Mouse (Mus musculus) liver, embryonic 14.5 days (tissue): ENCODE measurements around the gene Gpr75. TPM values are rescaled to one million over a fixed set of nuclear protein-coding genes. Genes with fewer than 3 reads are reported as not detected.

Experiments used
- ATAC-seq: fragments of 200-750 bp; cut with Nextera tagmentation; 2 replicates; pipeline ENCODE4 v1.8.0; 2017; ENCODE audit warnings: moderate number of reproducible peaks, mild to moderate bottlenecking, moderate library complexity; ENCODE audit not compliant: insufficient read depth
- DNase-seq, 3 experiments: peaks; one replicate each; pipeline ENCODE4 v3.0.0-alpha.2; 2012 to 2013; ENCODE audit warnings: low read depth in 3 of 3, low spot score in 3 of 3
- H3K27ac ChIP-seq: fragments of 300-500 bp; sonication (generic); 2 replicates; pipeline ENCODE4 v1.5.1; 2014; ENCODE audit warnings: moderate library complexity, mild to moderate bottlenecking, control low read depth, inconsistent platforms
- H3K27me3 ChIP-seq: fragments of 300-500 bp; sonication (generic); 2 replicates; pipeline ENCODE4 v1.6.1; 2014; ENCODE audit warnings: mild to moderate bottlenecking, low read length, moderate library complexity; ENCODE audit not compliant: control insufficient read depth, insufficient read depth
- H3K36me3 ChIP-seq: fragments of 300-500 bp; sonication (generic); replicated peaks from 2 replicates; pipeline ENCODE4 v1.6.1; 2014; ENCODE audit warnings: low read depth; ENCODE audit not compliant: control insufficient read depth, insufficient read depth
- H3K4me1 ChIP-seq, 2 experiments: fragments of 200-500 bp in 1 of 2; fragments of 300-500 bp in 1 of 2; sonication (generic) in 1 of 2; replicated peaks; 2 replicates each; pipeline ENCODE4 v1.6.1; 2012 to 2014; ENCODE audit warnings: antibody characterized with exemption in 1 of 2, inconsistent platforms in 1 of 2, low read length in 1 of 2; ENCODE audit not compliant: control insufficient read depth in 2 of 2, insufficient read depth in 2 of 2
- H3K4me2 ChIP-seq: fragments of 300-500 bp; sonication (generic); 2 replicates; pipeline ENCODE4 v1.6.1; 2014; ENCODE audit warnings: low read depth, mild to moderate bottlenecking, control low read depth, moderate library complexity
- H3K4me3 ChIP-seq, 2 experiments: fragments of 200-500 bp in 1 of 2; fragments of 300-500 bp in 1 of 2; sonication (generic) in 1 of 2; 2 replicates each; pipeline ENCODE4 v1.5.1; 2012 to 2014; ENCODE audit warnings: low read depth in 2 of 2, low read length in 2 of 2, mild to moderate bottlenecking in 2 of 2, control low read depth in 1 of 2, inconsistent platforms in 1 of 2, moderate library complexity in 1 of 2; ENCODE audit not compliant: insufficient read depth in 1 of 2
- H3K9ac ChIP-seq: fragments of 300-500 bp; sonication (generic); replicated peaks from 2 replicates; pipeline ENCODE4 v1.6.1; 2014; ENCODE audit warnings: mild to moderate bottlenecking, control low read depth, moderate library complexity
- H3K9me3 ChIP-seq: fragments of 300-500 bp; sonication (generic); 2 replicates; pipeline ENCODE4 v1.6.1; 2016; ENCODE audit warnings: low read length, mixed read lengths; ENCODE audit not compliant: control insufficient read depth
- CTCF ChIP-seq: IDR thresholded peaks from 2 replicates; pipeline ENCODE4 v1.5.1; 2016; ENCODE audit warnings: antibody characterized with exemption, low read depth, control low read depth
- EP300 ChIP-seq: IDR thresholded peaks from 2 replicates; pipeline ENCODE4 v1.6.1; 2016; ENCODE audit warnings: antibody characterized with exemption, low read depth
- WGBS: fragments of 180-500 bp; shearing (Covaris S2); extraction: QIAGEN DNeasy Blood & Tissue Kit; methylation state at CpG from one replicate; pipeline ENCODE4 v1.1.7; 2014; ENCODE audit not compliant: insufficient replicate concordance; 5-methylcytosine and 5-hydroxymethylcytosine counted together
- polyA plus RNA-seq, 2 experiments: library from polyadenylated mRNA; depleted of rRNA in 1 of 2; stranded (reverse) in 1 of 2; unstranded in 1 of 2; fragments of >200 nt; fragmentation: Nextera tagmentation in 1 of 2; extraction: Ambion mirVana in 1 of 2; gene quantifications; 2 replicates each; pipeline versions ENCODE4 v1.2.1 to v1.2.3; 2012 to 2014

The Gpr75 gene
- 0.02 and 0.03 TPM in 2 replicates for polyA plus RNA-seq (2012; rRNA removed)
- polyA plus RNA-seq (2014; fragmentation: Nextera tagmentation; extraction: Ambion mirVana) = not detected in 2 replicates

DNA sequence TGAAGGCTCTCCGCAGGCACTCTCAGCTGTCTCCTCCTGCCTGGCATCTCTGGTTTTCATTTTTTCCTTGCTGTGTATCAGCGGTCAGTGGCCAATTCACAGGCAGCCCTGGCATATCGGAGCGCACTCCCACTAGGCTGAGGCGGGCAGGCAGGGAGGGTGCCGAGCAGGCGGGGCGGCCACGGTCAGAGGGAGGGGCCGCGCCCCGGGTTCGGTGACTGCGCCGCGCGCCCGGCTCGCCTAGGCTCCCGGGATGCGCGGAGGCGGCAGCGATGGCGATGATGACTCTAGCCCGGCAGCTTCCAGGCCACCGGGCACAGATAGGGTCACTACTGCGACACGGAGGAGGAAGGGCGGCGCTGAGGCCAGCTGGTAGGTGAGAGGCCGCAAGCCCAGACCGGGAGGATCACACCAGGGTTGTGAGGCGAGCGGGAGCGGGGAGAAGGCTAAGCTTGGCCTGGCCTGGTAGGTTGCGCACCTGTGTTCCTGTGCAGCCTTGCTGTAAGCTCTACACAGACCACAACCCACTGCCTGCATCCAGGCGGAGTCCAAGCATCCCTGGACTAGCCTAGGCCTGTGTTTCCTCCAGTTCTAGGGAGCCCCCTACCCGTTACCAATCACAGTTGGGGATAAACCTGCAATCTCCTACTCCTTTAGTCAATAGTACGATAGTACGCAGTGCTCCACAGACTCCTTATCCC is at the start of gene Gpr75, which contains the start of gene Asb3:
Gene Gpr75 (plus strand): TSS at position 188 of the 701 bp plus-strand sequence.
Gene Asb3 (plus strand): TSS at position 246 of the 701 bp plus-strand sequence.
- 7% methylated on average over 40 of the region's 41 CpGs for WGBS
- no peak within 1 kb of the TSS for H3K9ac ChIP-seq
- H3K36me3 ChIP-seq = no peaks in the 10 kb centered on the region
- TF ChIP-seq CTCF = no peak
- TF ChIP-seq EP300 = no peak
- no peaks in the 10 kb centered on the region for H3K9me3 ChIP-seq
- H3K4me3 ChIP-seq = peak within 1 kb of the TSS; percentile 22 to 27; a peak in 1 of 4 replicates
- ATAC-seq (peak; percentile 62), DNase-seq (no peak)
- H3K4me2 ChIP-seq = peak within 1 kb of the TSS; percentile 49
- 0 out of 4 replicates have a peak, but pooled peaks cover 0 to 1% of the 10 kb centered on the region in 2 experiments for H3K4me1 ChIP-seq
- H3K27me3 ChIP-seq = peaks cover 7% of the 10 kb centered on the region; the same call in 1 of the 2 replicates
- no peak within 1 kb of the TSS for H3K27ac ChIP-seq

GRCm38 (mm10) chr11:30838793-30839192 is 46.4 kb upstream of the Gpr75 start:
- no peak overlapping the region for H3K27ac ChIP-seq
- no peaks in the 10 kb centered on the region for H3K9me3 ChIP-seq
- DNase-seq = no peak
- ATAC-seq = no peak
- no peaks in the 10 kb centered on the region for H3K4me1 ChIP-seq
- H3K4me3 ChIP-seq = no peak overlapping the region
- no peaks in the 10 kb centered on the region for H3K27me3 ChIP-seq
- 53% methylated on average over 2 of the region's 2 CpGs for WGBS
- TF ChIP-seq CTCF (no peak), EP300 (no peak)
- H3K4me2 ChIP-seq = no peak overlapping the region
- peaks cover 9% of the 10 kb centered on the region; the same call in 1 of the 2 replicates for H3K36me3 ChIP-seq
- no peak overlapping the region for H3K9ac ChIP-seq

DNA sequence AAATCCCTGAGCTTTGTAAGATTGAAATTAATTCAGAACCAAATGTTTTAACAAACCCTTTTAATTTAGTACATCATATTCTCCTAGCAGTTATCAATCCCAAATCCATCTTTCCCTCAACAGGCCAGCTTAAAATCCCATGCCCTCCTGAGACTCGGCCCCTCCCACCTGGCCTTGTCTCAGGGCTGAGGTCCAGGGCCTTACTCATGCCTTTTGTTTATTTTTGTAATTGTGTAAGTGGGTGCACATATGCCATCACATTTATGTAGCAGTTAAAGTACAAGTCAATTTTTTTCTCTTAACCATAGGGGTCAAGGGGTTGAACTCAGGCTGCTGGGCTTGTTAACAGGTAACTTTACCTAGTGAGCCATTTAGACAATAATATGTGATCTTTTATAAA is 40.8 kb upstream of the Gpr75 start:
- H3K27ac ChIP-seq = no peak overlapping the region
- no peak for DNase-seq
- no peak overlapping the region for H3K9ac ChIP-seq
- no peaks in the 10 kb centered on the region for H3K4me1 ChIP-seq
- WGBS = 83% methylated on average over 1 of the region's 1 CpGs
- H3K9me3 ChIP-seq = no peaks in the 10 kb centered on the region
- no peak overlapping the region for H3K4me2 ChIP-seq
- no peak overlapping the region for H3K4me3 ChIP-seq
- no peak for TF ChIP-seq EP300
- ATAC-seq = no peak
- peaks cover 16% of the 10 kb centered on the region for H3K36me3 ChIP-seq
- no peaks in the 10 kb centered on the region for H3K27me3 ChIP-seq

- H3K4me2 ChIP-seq = no peak overlapping the region
- no peaks in the 10 kb centered on the region for H3K4me1 ChIP-seq
- H3K36me3 ChIP-seq = peaks cover 14% of the 10 kb centered on the region
- TF ChIP-seq CTCF (no peak), EP300 (no peak)
- DNase-seq (no peak), ATAC-seq (no peak)
- no peak overlapping the region for H3K4me3 ChIP-seq
- H3K27me3 ChIP-seq = no peaks in the 10 kb centered on the region
- no peak overlapping the region for H3K9ac ChIP-seq
- H3K27ac ChIP-seq = no peak overlapping the region
- no peaks in the 10 kb centered on the region for H3K9me3 ChIP-seq
Measured at GRCm38 (mm10) chr11:30872425-30872824, 12.7 kb upstream of the Gpr75 start.

DNA sequence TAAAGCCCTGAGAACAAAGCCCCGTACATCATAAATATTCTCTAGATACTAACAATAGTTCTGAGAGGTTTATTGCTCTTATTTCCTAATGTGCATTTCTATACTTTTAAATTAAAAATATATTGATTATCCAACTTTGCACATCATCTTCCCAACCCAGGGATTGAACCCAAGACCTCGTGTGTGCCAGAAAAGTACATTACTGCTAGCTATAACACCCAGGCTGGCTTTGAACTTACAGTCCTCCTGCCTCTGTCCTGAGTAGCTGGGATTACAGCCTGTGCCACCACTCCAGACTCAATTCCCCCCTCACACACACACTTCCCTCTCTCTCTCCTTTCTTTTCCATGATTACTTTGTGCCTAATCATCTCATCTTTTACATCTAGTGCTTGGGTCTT is 3.0 kb downstream of the Gpr75 start:
- Histone ChIP-seq H3K4me3 (no peak overlapping the region), H3K9me3 (no peaks in the 10 kb centered on the region), H3K27ac (no peak overlapping the region), H3K4me1 (0 out of 4 replicates have a peak, but pooled peaks cover 0 to 1% of the 10 kb centered on the region in 2 experiments), H3K4me2 (no peak overlapping the region), H3K36me3 (no peaks in the 10 kb centered on the region), H3K9ac (no peak overlapping the region), H3K27me3 (peaks cover 7% of the 10 kb centered on the region; the same call in 1 of the 2 replicates)
- TF ChIP-seq CTCF (no peak), EP300 (no peak)
- DNase-seq (no peak), ATAC-seq (no peak)
- 73% methylated on average over 2 of the region's 2 CpGs for WGBS
